Mouse (Mus musculus): Measurements from ENCODE around the gene Lfng. TPM values are rescaled to one million over a fixed set of nuclear protein-coding genes. Genes with fewer than 3 reads are reported as not detected.

The Lfng gene
- 43.7 and 50.8 TPM in 2 replicates for polyA plus RNA-seq (2016; fragmentation: Nextera tagmentation; extraction: Ambion mirVana)

- Histone ChIP-seq H3K4me1 (peaks cover 81% of the 10 kb centered on the region), H3K36me3 (peaks cover 20% of the 10 kb centered on the region), H3K27me3 (ENCODE audit: low read depth, poor library complexity, severe bottlenecking) (peaks cover 65% of the 10 kb centered on the region), H3K27ac (replicated peaks) (peak within 1 kb of the TSS; percentile 98), H3K4me3 (peak within 1 kb of the TSS; percentile 92), H3K9me3 (replicated peaks) (no peaks in the 10 kb centered on the region)
- DNase-seq (ENCODE audit: low spot score) = peak; percentile 98
- under 1% methylated on average over 91 of the region's 91 CpGs for WGBS
Measured at GRCm38 (mm10) chr5:140607001-140607835, at the start of gene Lfng. TSS of gene Lfng (plus strand) at chr5:140607320.

GRCm38 (mm10) chr5:140562601-140563000 is 44.5 kb upstream of the Lfng start:
- H3K27ac ChIP-seq (replicated peaks) = peak overlapping the region; percentile 88
- peaks cover 53% of the 10 kb centered on the region for H3K4me1 ChIP-seq
- no peak overlapping the region for H3K4me3 ChIP-seq
- no peaks in the 10 kb centered on the region for H3K36me3 ChIP-seq
- DNase-seq (ENCODE audit: low spot score) = no peak
- no peaks in the 10 kb centered on the region for H3K9me3 ChIP-seq (replicated peaks)
- H3K27me3 ChIP-seq (ENCODE audit: low read depth, poor library complexity, severe bottlenecking) = peaks cover 12% of the 10 kb centered on the region
- 84% methylated on average over 9 of the region's 9 CpGs for WGBS

GRCm38 (mm10) chr5:140564896-140565295 is 42.2 kb upstream of the Lfng start, which contains the start of gene Grifin:
TSS of gene Grifin (minus strand) at chr5:140565071.
- H3K27ac ChIP-seq (replicated peaks) = peak within 1 kb of the TSS; percentile 88
- WGBS = 77% methylated on average over 4 of the region's 4 CpGs
- peaks cover 69% of the 10 kb centered on the region for H3K4me1 ChIP-seq
- no peaks in the 10 kb centered on the region for H3K9me3 ChIP-seq (replicated peaks)
- H3K4me3 ChIP-seq = peak within 1 kb of the TSS; percentile 27
- no peak for DNase-seq (ENCODE audit: low spot score)
- H3K36me3 ChIP-seq = no peaks in the 10 kb centered on the region
- peaks cover 12% of the 10 kb centered on the region for H3K27me3 ChIP-seq (ENCODE audit: low read depth, poor library complexity, severe bottlenecking)

GRCm38 (mm10) chr5:140565451-140565850 is 41.7 kb upstream of the Lfng start:
- 30% methylated on average over 5 of the region's 5 CpGs for WGBS
- H3K27me3 ChIP-seq (ENCODE audit: low read depth, poor library complexity, severe bottlenecking) = peaks cover 12% of the 10 kb centered on the region
- no peaks in the 10 kb centered on the region for H3K9me3 ChIP-seq (replicated peaks)
- peak; percentile 68 for DNase-seq (ENCODE audit: low spot score)
- no peaks in the 10 kb centered on the region for H3K36me3 ChIP-seq
- H3K27ac ChIP-seq (replicated peaks) = peak overlapping the region; percentile 88
- peaks cover 69% of the 10 kb centered on the region for H3K4me1 ChIP-seq
- peak overlapping the region; percentile 27 for H3K4me3 ChIP-seq

GRCm38 (mm10) chr5:140565856-140566255 is 41.3 kb upstream of the Lfng start:
- DNase-seq (ENCODE audit: low spot score) = peak; percentile 63
- H3K4me3 ChIP-seq = peak overlapping the region; percentile 27
- H3K4me1 ChIP-seq = peaks cover 70% of the 10 kb centered on the region
- H3K9me3 ChIP-seq (replicated peaks) = no peaks in the 10 kb centered on the region
- 50% methylated on average over 6 of the region's 6 CpGs for WGBS
- no peaks in the 10 kb centered on the region for H3K36me3 ChIP-seq
- peak overlapping the region; percentile 88 for H3K27ac ChIP-seq (replicated peaks)
- H3K27me3 ChIP-seq (ENCODE audit: low read depth, poor library complexity, severe bottlenecking) = peaks cover 12% of the 10 kb centered on the region

- H3K27me3 ChIP-seq (ENCODE audit: low read depth, poor library complexity, severe bottlenecking) = peaks cover 12% of the 10 kb centered on the region
- peak overlapping the region; percentile 88 for H3K27ac ChIP-seq (replicated peaks)
- 63% methylated on average over 4 of the region's 4 CpGs for WGBS
- no peak for DNase-seq (ENCODE audit: low spot score)
- H3K36me3 ChIP-seq = no peaks in the 10 kb centered on the region
- H3K4me3 ChIP-seq = 0 out of 2 replicates have a peak overlapping the region, but pooled peaks have one; percentile 27
- H3K4me1 ChIP-seq = peaks cover 74% of the 10 kb centered on the region
- H3K9me3 ChIP-seq (replicated peaks) = no peaks in the 10 kb centered on the region
Measured at GRCm38 (mm10) chr5:140566271-140566670, 40.8 kb upstream of the Lfng start.

- Histone ChIP-seq H3K27ac (replicated peaks) (peak overlapping the region; percentile 88), H3K9me3 (replicated peaks) (no peaks in the 10 kb centered on the region), H3K36me3 (no peaks in the 10 kb centered on the region), H3K4me1 (peaks cover 76% of the 10 kb centered on the region), H3K4me3 (0 out of 2 replicates have a peak overlapping the region, but pooled peaks have one; percentile 4), H3K27me3 (ENCODE audit: low read depth, poor library complexity, severe bottlenecking) (peaks cover 12% of the 10 kb centered on the region)
- WGBS = 65% methylated on average over 11 of the region's 11 CpGs
- DNase-seq (ENCODE audit: low spot score) = peak; percentile 35
Measured at GRCm38 (mm10) chr5:140567321-140567720, 39.8 kb upstream of the Lfng start.

GRCm38 (mm10) chr5:140567751-140568150 is 39.4 kb upstream of the Lfng start:
- no peaks in the 10 kb centered on the region for H3K36me3 ChIP-seq
- H3K4me3 ChIP-seq = 0 out of 2 replicates have a peak overlapping the region, but pooled peaks have one; percentile 4
- H3K27ac ChIP-seq (replicated peaks) = peak overlapping the region; percentile 88
- H3K27me3 ChIP-seq (ENCODE audit: low read depth, poor library complexity, severe bottlenecking) = peaks cover 12% of the 10 kb centered on the region
- DNase-seq (ENCODE audit: low spot score) = no peak
- 89% methylated on average over 5 of the region's 5 CpGs for WGBS
- no peaks in the 10 kb centered on the region for H3K9me3 ChIP-seq (replicated peaks)
- H3K4me1 ChIP-seq = peaks cover 76% of the 10 kb centered on the region

- Histone ChIP-seq H3K36me3 (no peaks in the 10 kb centered on the region), H3K4me3 (no peak overlapping the region), H3K27ac (replicated peaks) (peak overlapping the region; percentile 70), H3K9me3 (replicated peaks) (no peaks in the 10 kb centered on the region), H3K27me3 (ENCODE audit: low read depth, poor library complexity, severe bottlenecking) (peaks cover 7% of the 10 kb centered on the region), H3K4me1 (peaks cover 71% of the 10 kb centered on the region)
- peak; percentile 76 for DNase-seq (ENCODE audit: low spot score)
- WGBS = 61% methylated on average over 10 of the region's 10 CpGs
Measured at GRCm38 (mm10) chr5:140568321-140568970, 38.7 kb upstream of the Lfng start.

- no peaks in the 10 kb centered on the region for H3K9me3 ChIP-seq (replicated peaks)
- H3K27me3 ChIP-seq (ENCODE audit: low read depth, poor library complexity, severe bottlenecking) = no peaks in the 10 kb centered on the region; the same call in 1 of the 2 replicates
- H3K4me3 ChIP-seq = no peak overlapping the region
- H3K36me3 ChIP-seq = no peaks in the 10 kb centered on the region
- DNase-seq (ENCODE audit: low spot score) = no peak
- 83% methylated on average over 16 of the region's 16 CpGs for WGBS
- peaks cover 65% of the 10 kb centered on the region for H3K4me1 ChIP-seq
- no peak overlapping the region for H3K27ac ChIP-seq (replicated peaks)
Measured at GRCm38 (mm10) chr5:140569032-140569595, 38.0 kb upstream of the Lfng start.

- no peak overlapping the region for H3K27ac ChIP-seq (replicated peaks)
- WGBS = 93% methylated on average over 13 of the region's 13 CpGs
- H3K4me3 ChIP-seq = no peak overlapping the region
- H3K4me1 ChIP-seq = peaks cover 55% of the 10 kb centered on the region
- no peak for DNase-seq (ENCODE audit: low spot score)
- no peaks in the 10 kb centered on the region; the same call in 1 of the 2 replicates for H3K27me3 ChIP-seq (ENCODE audit: low read depth, poor library complexity, severe bottlenecking)
- no peaks in the 10 kb centered on the region for H3K36me3 ChIP-seq
- no peaks in the 10 kb centered on the region for H3K9me3 ChIP-seq (replicated peaks)
Measured at GRCm38 (mm10) chr5:140570223-140570870, 36.8 kb upstream of the Lfng start.

GRCm38 (mm10) chr5:140571201-140571600 is 35.9 kb upstream of the Lfng start:
- Histone ChIP-seq H3K4me1 (peaks cover 51% of the 10 kb centered on the region), H3K27me3 (ENCODE audit: low read depth, poor library complexity, severe bottlenecking) (no peaks in the 10 kb centered on the region; the same call in 1 of the 2 replicates), H3K9me3 (replicated peaks) (no peaks in the 10 kb centered on the region; the same call in 1 of the 2 replicates), H3K36me3 (no peaks in the 10 kb centered on the region), H3K27ac (replicated peaks) (peak overlapping the region; percentile 65; the same call in 1 of the 2 replicates), H3K4me3 (no peak overlapping the region)
- 87% methylated on average over 4 of the region's 4 CpGs for WGBS
- no peak for DNase-seq (ENCODE audit: low spot score)

Data from midbrain, embryonic 10.5 days (tissue).